Mouse (Mus musculus) gastrocnemius, postnatal 10 days (tissue): Measurements from ENCODE around the gene Dhx37. TPM values are rescaled to one million over a fixed set of nuclear protein-coding genes. Genes with fewer than 3 reads are reported as not detected.
A peak's percentile ranks its signal among the peaks of the same experiment; 100 is the strongest.

Experiments used
- DNase-seq: peaks from one replicate; pipeline ENCODE4 v3.0.0; 2021; ENCODE audit warnings: mixed read lengths
- long read RNA-seq, 2 experiments: library from polyadenylated mRNA; stranded (forward); transcript quantifications; one replicate each; pipeline ENCODE4 v2.0.0; 2021
- total RNA-seq, 2 experiments: library from RNA; stranded (reverse); gene quantifications; 2 replicates each; pipeline ENCODE4 v1.2.3; 2021

Dhx37 gene
- total RNA-seq = 1 to 10 TPM; 3.7 to 4.6 TPM
- long read RNA-seq, experiment 1, full-length matches to known transcripts = 8 of 12 reads
- long read RNA-seq, experiment 1, partial matches to known transcripts = 2 of 12 reads
- long read RNA-seq, experiment 1, other reads (novel, unspliced or antisense) = 2 of 12 reads
- long read RNA-seq, experiment 2, full-length matches to known transcripts = 10 of 10 reads
- long read RNA-seq, experiment 2, partial matches to known transcripts = 0 of 10 reads
- long read RNA-seq, experiment 2, other reads (novel, unspliced or antisense) = 0 of 10 reads

DNA sequence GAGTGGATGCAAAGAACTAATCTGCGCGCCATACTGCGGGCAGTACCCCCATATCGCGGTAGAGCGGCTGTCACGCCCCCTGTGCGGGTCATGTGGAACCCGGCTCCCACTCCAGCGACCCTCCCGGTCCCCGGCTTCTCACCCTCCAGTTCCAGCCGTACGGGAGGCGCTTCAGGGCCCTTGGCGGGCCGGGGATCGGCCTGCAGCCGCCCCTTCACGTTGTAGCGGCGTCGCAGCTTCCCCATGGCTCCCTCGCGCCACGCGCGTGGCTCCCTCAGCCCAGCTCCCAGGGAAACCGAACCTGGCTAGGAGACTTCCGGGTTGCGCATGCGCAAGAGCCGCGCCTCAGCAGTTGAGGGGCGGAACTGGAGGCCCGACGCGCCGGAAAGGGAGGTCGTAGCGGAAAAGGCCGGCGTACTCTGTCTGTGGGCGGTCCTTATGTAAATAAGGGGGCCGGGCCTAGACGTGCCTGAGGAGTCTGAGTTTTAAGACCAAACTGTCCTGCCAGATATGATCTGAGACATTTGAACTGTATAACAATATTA, at the start of gene Dhx37:
Gene Dhx37, minus strand, starts transcription at position 329 of the 545 bp plus-strand sequence.
- peak; percentile 94 for DNase-seq

DNA sequence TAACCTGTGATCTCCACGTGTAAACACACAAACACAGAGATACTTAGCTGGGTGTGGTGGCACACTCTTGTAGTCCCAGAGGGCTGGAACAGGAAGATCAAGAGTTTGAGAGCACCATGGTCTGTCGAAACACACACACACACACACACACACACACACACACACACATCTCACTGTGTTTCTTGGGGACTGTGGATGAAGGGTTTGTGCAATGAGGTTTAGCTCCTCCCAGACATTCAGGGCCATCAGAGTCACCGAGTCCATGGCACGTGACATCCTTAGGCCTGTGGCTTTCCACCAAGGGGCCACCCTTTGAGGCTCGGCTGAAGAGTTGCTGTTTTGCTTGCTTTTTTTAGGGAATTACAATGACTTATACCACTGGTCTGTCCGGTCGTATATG, 48.6 kb upstream of the Dhx37 start:
- DNase-seq = no peak

DNA sequence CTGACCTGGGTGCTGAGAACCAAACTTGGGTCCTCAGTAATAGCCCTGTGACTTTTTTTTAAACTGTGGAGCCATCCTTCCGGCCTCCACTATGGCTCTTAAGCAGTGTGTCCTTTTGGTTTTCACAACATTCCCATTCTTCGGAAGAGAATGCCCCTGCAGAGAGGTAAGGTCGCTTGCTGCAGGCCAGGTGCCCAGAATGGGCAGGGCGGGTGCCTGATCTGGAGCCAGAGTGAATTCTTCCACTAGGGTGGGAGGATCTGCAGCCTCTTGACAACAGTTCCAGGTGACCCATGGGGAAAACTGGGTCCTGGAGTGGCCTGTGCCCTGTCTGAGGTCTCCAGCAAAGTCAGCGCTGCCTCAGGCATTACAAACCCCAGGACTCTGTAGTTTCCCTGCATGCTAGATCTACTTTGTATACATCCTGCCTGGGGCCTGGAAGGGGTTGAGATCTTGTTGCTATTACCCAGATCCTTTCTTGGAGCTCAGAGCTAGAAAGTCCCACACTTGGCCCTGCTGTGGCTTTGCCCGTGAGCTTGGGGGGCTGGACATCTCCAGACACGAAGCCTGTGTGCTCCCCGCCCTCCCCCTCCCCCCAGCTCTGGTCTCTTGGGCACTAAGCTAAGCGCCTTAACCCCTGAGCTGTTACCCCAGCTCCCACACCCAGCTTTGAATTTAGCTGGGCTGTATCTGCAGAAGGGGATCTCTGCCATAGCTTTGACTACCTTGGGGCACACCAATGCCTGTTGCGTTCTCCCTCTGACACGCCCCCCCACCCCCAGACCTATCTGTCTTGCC, 46.7 kb upstream of the Dhx37 start:
- no peak for DNase-seq

DNA sequence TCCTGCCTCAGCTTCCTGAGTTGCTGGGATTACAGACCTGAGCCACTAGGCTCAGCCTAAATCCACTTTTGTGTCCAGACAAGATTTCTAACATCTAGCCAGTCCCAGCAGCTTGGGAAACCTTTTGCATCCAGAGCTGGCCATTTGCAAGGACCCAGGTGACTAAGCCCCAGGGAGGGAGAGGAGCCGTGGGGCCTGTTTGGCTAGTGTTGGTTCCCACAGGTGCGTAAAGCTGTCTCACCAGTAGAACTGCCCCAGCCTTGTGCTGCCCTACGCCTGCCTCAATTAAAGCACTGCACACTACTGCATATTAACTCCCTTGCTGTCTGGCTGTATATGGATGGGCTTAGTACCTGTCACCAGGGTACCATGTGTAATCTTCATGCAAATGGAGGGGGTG, 45.5 kb upstream of the Dhx37 start:
- DNase-seq = no peak

DNA sequence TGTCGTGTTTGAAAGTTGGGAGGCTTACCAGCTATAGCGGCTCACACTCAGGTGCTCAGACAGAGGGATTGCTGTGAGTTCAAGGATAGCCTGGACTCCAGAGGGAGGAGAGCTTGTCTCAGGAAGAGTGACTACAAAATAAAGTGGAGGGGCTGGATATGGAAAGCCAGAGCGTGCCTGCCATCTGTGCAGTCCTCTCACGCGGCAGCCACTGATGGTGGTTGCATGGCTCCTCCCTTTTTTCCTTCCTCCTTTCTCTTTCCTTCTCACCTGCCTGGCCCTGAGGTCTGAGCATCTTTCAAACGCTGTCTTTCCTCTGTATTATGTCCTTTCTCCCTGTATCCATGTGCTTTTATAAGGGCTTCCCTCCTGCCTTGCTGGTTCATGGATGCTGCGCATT, 44.1 kb upstream of the Dhx37 start:
- no peak for DNase-seq

DNA sequence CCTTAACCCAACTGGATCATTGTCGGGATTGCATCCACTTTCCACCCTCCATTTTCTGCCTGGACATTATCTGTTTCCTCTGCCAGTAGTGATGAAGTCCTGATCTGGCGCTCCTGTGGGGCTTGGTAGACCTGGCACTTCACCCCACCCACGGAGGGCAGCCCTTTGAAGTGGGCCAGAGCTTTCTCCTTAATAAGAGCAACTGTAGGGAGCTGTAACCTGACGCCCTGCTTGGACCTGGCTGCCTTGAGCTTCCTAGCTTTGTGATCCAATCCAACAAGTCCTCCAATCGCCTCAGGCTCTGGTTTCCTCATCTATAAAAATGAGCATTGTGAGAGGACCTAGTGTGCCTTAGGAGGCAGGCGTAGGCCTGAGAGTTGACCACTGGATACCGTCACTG, 43.6 kb upstream of the Dhx37 start:
- no peak for DNase-seq

DNA sequence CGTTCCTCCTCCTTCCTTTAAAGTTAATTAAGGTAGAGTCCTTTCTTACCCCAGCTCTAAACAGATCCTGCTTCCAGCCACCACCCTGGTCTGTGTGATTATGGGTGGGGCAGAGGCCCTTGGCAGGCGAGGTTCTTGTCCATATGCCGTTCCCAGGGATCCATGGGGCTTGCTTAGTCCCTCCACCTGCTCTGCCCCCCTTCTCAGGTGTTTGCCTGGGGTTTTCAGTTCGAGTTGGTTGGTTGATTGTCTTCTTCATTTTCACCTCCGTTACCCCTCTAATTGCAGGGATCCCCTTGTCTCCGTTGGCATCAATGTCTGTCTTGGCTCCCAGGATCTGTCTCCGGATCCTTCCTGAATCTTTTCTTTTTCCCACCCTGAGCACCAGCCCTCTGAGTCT, 42.9 kb upstream of the Dhx37 start:
- DNase-seq = no peak

DNA sequence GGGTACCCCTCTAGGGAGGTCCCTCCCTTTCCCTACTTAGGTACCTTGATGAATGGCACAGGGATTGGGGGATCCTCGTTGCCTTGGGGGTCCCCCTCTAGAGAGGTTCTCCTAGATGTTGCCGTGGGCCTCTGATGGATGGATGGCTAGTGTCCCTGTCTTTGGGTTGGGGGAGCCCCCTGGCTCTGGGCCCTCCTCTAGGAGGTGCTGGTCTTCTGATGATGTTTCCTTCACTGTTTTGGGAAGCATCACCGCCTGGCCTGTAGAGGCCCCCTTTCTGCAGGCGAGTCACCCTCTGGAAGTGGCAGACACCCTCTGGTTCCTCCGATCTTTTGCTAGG, 42.3 kb upstream of the Dhx37 start:
- no peak for DNase-seq

DNA sequence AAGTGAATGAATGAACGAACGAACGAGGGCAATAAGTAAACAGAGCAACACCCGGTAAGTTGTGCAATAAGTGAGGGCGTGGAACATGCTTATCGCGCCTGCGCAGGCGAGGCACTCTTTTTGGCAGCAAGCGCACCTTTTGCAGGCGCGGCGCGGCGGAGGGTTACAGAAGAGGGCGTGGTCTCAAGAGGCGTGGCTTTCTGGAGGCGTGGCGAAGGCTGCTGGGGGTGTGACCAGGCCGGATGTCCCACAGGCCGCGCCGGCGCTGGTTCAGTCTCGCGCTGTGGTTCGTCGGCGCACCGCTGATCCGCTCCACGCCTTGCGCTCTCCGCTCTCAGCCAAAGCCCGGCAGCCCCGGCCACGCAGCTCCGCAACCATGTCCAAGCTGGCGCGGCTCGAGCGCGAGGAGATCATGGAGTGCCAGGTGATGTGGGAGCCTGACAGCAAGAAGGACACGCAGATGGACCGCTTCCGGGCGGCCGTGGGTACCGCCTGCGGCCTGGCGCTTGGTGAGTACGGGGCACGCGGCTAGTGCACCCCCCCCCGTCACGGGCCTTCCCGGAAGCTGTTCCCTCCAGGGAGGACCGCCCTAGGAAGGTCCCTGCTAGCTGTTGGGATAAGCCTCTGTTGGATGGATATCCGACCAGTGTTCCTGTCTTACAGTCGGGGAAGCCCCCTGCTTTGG, 41.8 kb upstream of the Dhx37 start, which contains the start of gene Aacs:
Gene Aacs, plus strand, starts transcription at position 214 of the 685 bp plus-strand sequence.
- DNase-seq = peak; percentile 97

DNA sequence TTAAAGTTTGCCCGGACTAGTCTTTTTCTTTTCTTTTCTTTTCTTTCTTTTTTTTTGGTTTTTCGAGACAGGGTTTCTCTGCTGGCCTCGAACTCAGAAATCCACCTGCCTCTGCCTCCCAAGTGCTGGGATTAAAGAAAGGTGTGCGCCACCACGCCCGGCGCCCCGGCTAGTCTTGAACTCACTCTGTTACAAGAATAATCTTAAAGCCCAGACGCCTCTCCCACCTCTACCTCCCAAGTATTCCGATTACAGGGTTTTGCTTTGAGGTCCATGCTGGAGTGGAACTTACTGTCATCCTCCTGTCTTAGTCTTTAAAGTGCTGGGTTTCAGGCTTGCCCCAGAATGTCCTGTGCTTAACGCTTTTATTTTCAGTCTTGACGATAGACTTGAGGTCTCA, 41.1 kb upstream of the Dhx37 start:
- DNase-seq = no peak

DNA sequence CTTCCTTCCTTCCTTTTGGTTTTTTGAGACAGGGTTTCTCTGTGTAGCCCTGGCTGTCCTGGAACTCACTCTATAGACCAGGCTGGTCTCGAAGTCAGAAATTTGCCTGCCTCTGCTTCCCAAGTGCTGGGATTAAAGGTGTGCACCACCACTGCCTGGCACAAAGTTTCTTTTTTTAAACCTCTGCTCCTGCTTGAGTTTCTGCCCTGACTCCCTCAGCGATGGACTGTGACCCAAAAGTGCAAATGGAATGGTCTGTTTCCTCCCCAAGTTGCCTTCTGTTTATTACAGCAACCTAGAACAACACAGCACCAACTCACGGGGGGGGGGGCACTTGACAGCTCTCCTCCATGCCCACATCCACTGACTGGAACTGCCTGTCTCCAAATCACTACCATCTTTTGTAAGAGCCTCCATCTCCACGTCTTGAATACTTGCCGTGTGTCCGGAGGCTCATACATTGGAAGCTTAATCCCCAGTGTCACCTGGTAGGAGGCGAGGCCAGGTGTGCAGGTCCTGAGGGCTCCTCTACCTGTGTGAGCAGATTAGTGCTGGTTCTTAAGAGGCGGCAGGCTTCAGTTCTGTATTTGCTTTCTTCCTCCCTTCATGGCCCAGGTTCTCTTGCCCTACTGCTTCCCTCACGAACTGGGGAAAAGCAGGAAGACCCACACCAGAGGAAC, 39.0 kb upstream of the Dhx37 start:
- DNase-seq = no peak

DNA sequence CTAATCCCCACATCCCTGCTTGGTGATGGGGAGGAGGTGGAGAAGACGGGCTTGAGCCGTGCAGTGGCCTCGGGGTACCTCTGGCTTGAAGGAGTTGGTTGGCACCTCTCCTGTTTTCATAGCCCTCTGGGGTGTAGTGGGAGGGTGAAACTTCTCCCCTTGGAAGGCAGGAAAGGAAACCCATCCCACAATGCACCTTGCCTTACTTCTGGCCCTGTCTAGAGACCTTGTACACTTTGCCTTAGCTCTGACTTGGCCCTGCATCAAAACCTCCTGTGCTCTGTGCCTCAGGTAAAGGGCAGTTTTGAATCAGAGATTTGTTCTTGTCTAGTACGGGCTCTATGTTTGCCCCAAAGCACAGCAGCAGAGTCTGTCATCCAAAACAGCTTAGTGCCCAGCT, 36.8 kb upstream of the Dhx37 start:
- DNase-seq = no peak

DNA sequence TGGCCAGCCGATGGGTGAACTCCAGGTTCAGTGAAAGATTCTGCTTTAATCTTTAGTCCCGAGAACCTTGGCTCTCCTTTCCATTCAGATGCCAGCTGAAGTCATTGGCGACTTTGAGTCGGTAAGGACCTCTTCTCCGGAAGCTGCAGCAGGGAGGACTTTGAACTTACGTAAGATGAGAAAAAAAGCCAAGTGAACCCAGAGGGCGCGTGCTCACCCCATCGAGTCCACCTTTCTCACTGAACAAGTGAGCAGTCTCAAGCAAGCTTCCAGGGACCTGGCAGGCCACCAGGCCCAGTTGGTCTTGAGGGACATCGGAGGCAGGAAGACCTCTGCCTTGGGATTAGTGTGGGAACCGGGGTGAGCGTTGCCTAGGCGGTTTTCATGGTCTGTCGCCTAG, 33.3 kb upstream of the Dhx37 start:
- no peak for DNase-seq

DNA sequence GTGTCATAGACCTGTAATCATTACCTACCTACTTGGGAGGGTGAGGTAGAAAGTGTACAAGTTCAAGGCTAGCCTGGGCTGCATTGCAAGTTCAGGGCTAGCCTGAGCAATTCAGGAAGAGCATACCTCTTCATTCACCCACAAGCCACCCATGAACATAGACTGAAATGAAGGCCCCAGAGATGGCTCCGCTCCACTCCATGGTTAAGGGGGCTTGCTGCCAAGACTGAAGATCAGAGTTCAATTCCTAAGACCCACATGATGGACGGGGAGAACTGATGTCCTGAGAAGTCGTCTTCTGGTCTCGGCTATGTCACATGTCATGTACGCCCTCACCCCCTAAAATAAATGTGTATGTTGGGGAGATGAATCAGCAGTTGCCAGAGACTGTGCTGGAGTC, 32.6 kb upstream of the Dhx37 start:
- no peak for DNase-seq

DNA sequence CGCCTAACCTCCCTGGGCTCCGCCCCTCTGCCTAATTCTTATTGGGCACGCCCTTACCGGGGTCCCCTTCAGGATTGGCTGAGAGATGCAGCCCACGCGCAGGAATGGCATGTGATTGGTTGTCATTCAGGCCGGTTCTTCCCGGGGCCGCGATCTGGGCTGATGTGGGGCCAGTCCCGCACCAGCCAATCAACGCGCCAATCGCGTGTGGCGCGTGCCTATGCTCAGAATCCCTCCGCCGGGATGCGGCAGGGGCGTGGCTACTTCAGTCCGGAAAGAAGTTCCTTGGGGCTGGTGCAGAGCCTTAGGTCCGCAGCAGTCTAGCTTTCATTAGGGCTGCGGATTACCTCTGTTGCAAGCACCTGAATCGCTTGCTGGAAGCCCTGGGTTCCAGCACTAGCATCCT, 31.8 kb upstream of the Dhx37 start:
- peak; percentile 89 for DNase-seq

DNA sequence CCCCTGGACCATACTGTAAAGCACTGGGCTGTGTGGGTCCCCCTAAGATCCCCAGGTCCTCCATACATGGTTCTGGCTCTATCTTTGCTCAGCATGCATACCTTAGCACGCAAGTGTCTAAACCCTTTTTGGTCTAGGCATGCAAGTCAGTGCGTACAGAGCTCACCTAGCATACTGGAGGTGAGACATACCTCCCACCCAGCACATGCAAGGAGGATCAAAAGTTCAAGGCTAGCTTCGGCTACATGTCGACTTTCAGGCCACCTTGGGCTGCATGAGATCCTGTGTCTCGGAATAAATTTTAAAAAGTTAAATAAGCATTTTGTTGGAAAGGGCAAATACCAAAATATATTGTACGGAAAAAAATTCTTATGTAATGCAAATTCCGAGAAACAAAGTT, 31.3 kb upstream of the Dhx37 start:
- no peak for DNase-seq

DNA sequence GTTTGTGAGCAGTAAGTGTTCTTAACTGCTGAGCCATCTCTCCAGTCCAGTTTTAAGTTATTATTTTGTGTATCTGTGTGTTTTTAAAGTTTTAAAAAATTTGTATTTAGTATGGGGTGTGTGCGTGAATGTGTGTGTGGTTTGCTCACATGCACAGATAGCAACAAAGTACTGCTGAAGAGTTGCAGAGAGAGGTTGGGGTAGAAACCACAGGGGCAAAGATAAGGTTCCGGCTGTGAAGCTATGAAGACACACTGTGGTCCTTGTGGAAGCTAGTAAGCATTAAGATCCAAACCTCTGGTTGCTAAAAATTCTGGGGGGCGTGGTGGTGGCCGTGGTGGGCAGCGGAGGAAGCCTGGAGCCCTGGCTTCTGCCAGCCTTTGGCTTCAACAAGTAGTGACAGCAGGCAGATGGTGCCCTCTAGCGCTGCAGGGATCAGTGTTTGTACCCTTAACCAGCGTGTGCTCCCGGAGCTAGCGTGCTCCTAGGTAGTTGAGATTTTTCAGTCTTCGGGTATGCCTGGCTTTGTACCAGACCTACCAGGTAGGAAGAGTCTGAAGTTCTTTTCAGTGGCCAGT, 28.0 kb upstream of the Dhx37 start:
- DNase-seq = peak; percentile 36

DNA sequence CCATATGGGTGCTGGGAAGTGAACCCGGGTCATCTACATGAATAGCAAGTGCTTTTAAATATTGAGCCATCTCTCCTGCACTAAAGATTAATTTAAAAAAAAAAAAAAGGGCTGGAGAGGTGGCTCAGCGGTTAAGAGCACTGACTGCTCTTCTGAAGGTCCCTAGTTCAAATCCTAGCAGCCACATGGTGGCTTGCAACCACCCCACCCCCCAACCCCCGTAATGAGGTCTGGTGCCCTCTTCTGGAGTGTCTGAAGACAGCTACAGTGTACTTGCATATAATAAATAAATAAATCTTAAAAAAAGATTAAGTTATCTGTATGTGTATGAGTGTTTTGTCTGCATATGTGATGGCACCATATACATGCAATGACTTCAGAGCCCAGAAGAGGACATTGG, 26.7 kb upstream of the Dhx37 start:
- no peak for DNase-seq

DNA sequence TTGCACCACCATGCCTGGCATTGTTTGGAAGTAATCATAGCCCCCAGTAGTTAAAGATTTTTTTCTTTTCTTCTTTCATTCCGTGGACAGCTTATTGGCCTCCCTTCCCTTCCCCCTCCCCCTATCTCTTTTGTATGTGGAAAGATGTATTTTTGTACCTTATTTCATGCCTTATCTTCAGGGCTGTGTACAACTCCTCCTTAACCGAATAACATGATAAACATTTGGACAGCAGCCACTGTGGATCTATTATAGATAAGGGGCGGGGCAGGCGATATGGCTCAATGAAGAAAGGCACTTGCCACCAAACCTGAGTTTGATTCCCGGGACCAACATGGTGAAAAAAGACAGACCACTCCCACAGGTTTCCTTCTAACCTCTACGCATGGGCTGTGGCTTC, 23.6 kb upstream of the Dhx37 start:
- no peak for DNase-seq

DNA sequence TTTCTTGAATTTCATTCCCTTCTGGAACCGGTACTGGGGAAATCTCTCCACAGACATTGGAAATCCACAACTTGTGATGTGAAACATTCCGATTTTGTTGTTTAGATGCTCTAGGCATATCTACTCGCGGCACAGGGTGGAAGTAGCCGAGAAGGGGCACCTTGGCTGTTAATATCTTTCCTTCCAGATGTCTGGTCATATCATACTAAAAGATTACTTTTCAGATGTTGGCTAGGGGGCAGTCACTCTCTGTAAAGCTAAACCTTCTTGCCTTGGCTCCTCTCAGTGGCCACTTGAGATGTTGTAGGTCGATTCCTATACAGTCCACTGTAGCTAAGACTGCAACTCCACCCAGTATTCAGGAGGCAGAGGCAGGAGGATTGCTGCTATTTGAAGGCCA, 22.2 kb upstream of the Dhx37 start:
- DNase-seq = no peak

DNA sequence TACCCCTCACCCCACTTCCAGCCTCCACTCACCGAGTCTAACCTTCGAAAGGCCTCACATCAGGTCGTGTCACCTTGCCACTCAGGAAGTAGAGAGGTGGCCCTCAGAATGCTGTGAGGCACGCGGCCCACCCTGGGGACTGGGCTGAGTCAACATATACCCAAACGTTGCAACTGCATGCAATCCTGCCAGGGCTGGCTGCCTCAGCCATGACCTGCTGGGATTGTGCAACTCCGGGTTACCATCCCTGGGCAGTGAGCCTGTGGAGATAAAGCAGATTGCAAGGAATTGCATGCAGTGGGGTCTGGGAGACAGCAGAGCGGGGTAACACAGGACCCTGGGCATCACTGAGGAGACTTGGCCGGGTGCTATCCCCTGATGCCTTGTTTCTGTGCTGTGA, 18.7 kb upstream of the Dhx37 start:
- DNase-seq = no peak

DNA sequence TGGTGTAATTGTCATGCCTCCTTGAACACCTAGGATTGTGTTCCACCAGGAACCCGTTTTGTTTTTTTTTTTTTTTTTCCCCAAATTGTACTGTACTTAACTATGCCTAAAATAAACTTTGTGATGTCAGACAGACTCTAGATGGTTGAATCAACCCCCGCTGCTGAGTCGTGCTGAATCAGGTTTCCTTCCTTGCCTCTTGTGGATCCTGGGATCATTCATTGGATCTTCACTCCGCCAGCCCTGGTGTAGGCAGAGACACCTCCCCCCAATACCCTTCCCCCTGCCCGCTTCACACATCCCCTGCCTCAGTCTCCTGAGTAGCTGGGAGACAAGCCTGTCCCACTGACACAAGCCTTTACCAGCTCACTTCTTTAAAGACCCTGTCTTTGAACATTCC, 15.4 kb upstream of the Dhx37 start:
- DNase-seq = no peak
